Mouse (Mus musculus): ENCODE data around the gene Phactr4.

- TF ChIP-seq CTCF (IDR thresholded peaks at IDR 0.05) (no peak), EP300 (IDR thresholded peaks at IDR 0.05) (no peak)
Observed at GRCm38 (mm10) chr4:132444516-132444915, 22.2 kb upstream of the Phactr4 start.

Data from lung, postnatal 0 days (tissue).